16 mouse cellular contexts compared by ENCODE assay signal in genomic region chr3:88213019-88213418, GRCm38 (mm10). TPM values are rescaled to one million over a fixed set of nuclear protein-coding genes. Genes with fewer than 3 reads are reported as not detected.
DNase-seq lines count a peak whose midpoint lies in the region; ATAC-seq and TF ChIP-seq lines count a peak whose summit lies in the region.
"Had no signal": no experiment of that assay in that cellular context is flagged by ENCODE, and none has a peak within 500 bp of the region (broad histone marks: within the 10 kb centered on the region; RNA-seq: fewer than 3 reads in every experiment).

No protein-coding gene starts in this region.

- no peak for TF ChIP-seq EP300 in liver, postnatal 0 days (IDR thresholded peaks at IDR 0.05; ENCODE audit: low read depth)
- TF ChIP-seq EP300 in heart, adult 2 months (IDR thresholded peaks at IDR 0.05; ENCODE audit: insufficient read depth, low read depth, low read length) = no peak

- H3K4me3 ChIP-seq in liver, postnatal 0 days (ENCODE audit: low read depth, low read length) = no peak overlapping the region
- H3K4me3 ChIP-seq in forebrain, embryonic 16.5 days (replicated peaks; ENCODE audit: low read length) = peak overlapping the region; percentile 84
- no peak overlapping the region for H3K4me3 ChIP-seq in olfactory bulb, adult 2 months (ENCODE audit: insufficient read depth, low read depth, low read length)
- no peak overlapping the region for H3K4me3 ChIP-seq in heart, adult 2 months
- H3K4me3 ChIP-seq: liver, embryonic 15.5 days; megakaryocyte, embryonic 14.5 days had no signal

- H3K9me3 ChIP-seq in liver, postnatal 0 days (ENCODE audit: low read length) = no peaks in the 10 kb centered on the region
- H3K9me3 ChIP-seq in forebrain, embryonic 16.5 days (ENCODE audit: control insufficient read depth, low read length) = no peaks in the 10 kb centered on the region
- H3K9me3 ChIP-seq: liver, embryonic 15.5 days had no signal

- peak; percentile 23 for DNase-seq in liver
- DNase-seq in liver, postnatal 0 days = no peak
- no peak for DNase-seq in heart, postnatal 25 days (ENCODE audit: low spot score)
- DNase-seq in layer of hippocampus, adult 9-11 months = no peak
- no peak for DNase-seq in heart, adult 2 months
- DNase-seq: adrenal gland, postnatal 25 days; cerebellum, adult 9-10 months; gastrocnemius, postnatal 10 days had no signal

- intact Hi-C loops in heart, postnatal 25 days (cut with DNase I) = no loop called here
- intact Hi-C loops in heart, adult 2 months (cut with DNase I) = no loop called here

- peaks cover 93% of the 10 kb centered on the region for H3K27me3 ChIP-seq in liver, postnatal 0 days (ENCODE audit: insufficient read depth, low read length)
- H3K27me3 ChIP-seq in forebrain, embryonic 16.5 days (replicated peaks; ENCODE audit: control insufficient read depth, insufficient read depth, low read length) = no peaks in the 10 kb centered on the region
- H3K27me3 ChIP-seq in heart, adult 2 months (ENCODE audit: control insufficient read depth, insufficient read depth, low read length) = peaks cover 28% of the 10 kb centered on the region

- H3K36me3 ChIP-seq in liver, postnatal 0 days (replicated peaks; ENCODE audit: insufficient read depth, low read length) = no peaks in the 10 kb centered on the region
- peaks cover 3% of the 10 kb centered on the region; the same call in 1 of the 2 replicates for H3K36me3 ChIP-seq in forebrain, embryonic 16.5 days (ENCODE audit: control insufficient read depth, insufficient read depth)
- no peaks in the 10 kb centered on the region for H3K36me3 ChIP-seq in heart, adult 2 months (ENCODE audit: control insufficient read depth, insufficient read depth, low read length)
- H3K36me3 ChIP-seq: liver, embryonic 15.5 days had no signal

- H3K4me2 ChIP-seq in liver, postnatal 0 days (ENCODE audit: low read depth, low read length) = no peak overlapping the region
- H3K4me2 ChIP-seq in forebrain, embryonic 16.5 days (ENCODE audit: low read length) = peak overlapping the region; percentile 67
- H3K4me2 ChIP-seq: liver, embryonic 15.5 days had no signal

- H3K27ac ChIP-seq in liver, postnatal 0 days (ENCODE audit: low read depth) = no peak overlapping the region
- peak overlapping the region; percentile 100 for H3K27ac ChIP-seq in forebrain, embryonic 16.5 days (ENCODE audit: low read length)
- 0 out of 2 replicates have a peak overlapping the region, but pooled peaks have one; percentile 15 for H3K27ac ChIP-seq in olfactory bulb, adult 2 months (ENCODE audit: insufficient read depth, low read depth, low read length)
- no peak overlapping the region for H3K27ac ChIP-seq in heart, adult 2 months
- H3K27ac ChIP-seq: liver, embryonic 15.5 days had no signal

- no peak for ATAC-seq in liver, postnatal 0 days
- ATAC-seq in forebrain, embryonic 16.5 days = no peak
- ATAC-seq in megakaryocyte-erythroid progenitor cell, adult 5-6 weeks (replicated peaks; ENCODE audit: low FRiP score, low TSS enrichment, poor library complexity, severe bottlenecking) = peak; percentile 52
- ATAC-seq: intestine, postnatal 0 days had no signal

- 0% methylated on average over 2 of the region's 2 CpGs for WGBS in liver, postnatal 0 days (ENCODE audit: insufficient replicate concordance)
- 18% methylated on average over 2 of the region's 2 CpGs for WGBS in forebrain, embryonic 16.5 days
- 50% methylated on average over 2 of the region's 2 CpGs for WGBS in olfactory bulb, adult 2 months
- WGBS in heart, adult 2 months = 9% methylated on average over 2 of the region's 2 CpGs

- no peak for TF ChIP-seq CTCF in liver, postnatal 0 days (IDR thresholded peaks at IDR 0.05; ENCODE audit: low read depth)
- no peak for TF ChIP-seq CTCF in olfactory bulb, adult 2 months (IDR thresholded peaks at IDR 0.05; ENCODE audit: insufficient read depth, low read depth, low read length)
- TF ChIP-seq CTCF in heart, adult 2 months (IDR thresholded peaks at IDR 0.05) = no peak

- peaks cover 8% of the 10 kb centered on the region for H3K4me1 ChIP-seq in liver, postnatal 0 days (ENCODE audit: insufficient read depth)
- H3K4me1 ChIP-seq in forebrain, embryonic 16.5 days (replicated peaks; ENCODE audit: control insufficient read depth, insufficient read depth, low read length) = peaks cover 31% of the 10 kb centered on the region
- peaks cover 34% of the 10 kb centered on the region for H3K4me1 ChIP-seq in olfactory bulb, adult 2 months (ENCODE audit: control insufficient read depth, insufficient read depth, low read length)
- H3K4me1 ChIP-seq in heart, adult 2 months (ENCODE audit: control insufficient read depth, insufficient read depth, low read length) = no peaks in the 10 kb centered on the region; the same call in 1 of the 2 replicates

- no peak overlapping the region for H3K9ac ChIP-seq in liver, postnatal 0 days (replicated peaks)
- peak overlapping the region; percentile 82 for H3K9ac ChIP-seq in forebrain, embryonic 16.5 days (replicated peaks; ENCODE audit: low read depth, low read length)
- no peak overlapping the region for H3K9ac ChIP-seq in heart, adult 2 months (ENCODE audit: low read depth, low read length)
- H3K9ac ChIP-seq: liver, embryonic 15.5 days had no signal

- TF ChIP-seq POLR2A in olfactory bulb, adult 2 months (IDR thresholded peaks at IDR 0.05; ENCODE audit: insufficient read depth, low read depth, low read length) = no peak
- no peak for TF ChIP-seq POLR2A in heart, adult 2 months (IDR thresholded peaks at IDR 0.05; ENCODE audit: insufficient read depth, low read depth, low read length)

- H3K79me2 ChIP-seq in heart, adult 2 months (replicated peaks; ENCODE audit: control insufficient read depth, insufficient read depth, low read length) = no peaks in the 10 kb centered on the region

RNA-seq across cellular contexts. Expression of gene Rhbg, which starts 41.5 kb away (rescaled TPM):
- 6.5 and 7.0 TPM in 2 replicates for polyA plus RNA-seq in liver, postnatal 0 days (2015; fragmentation: Nextera tagmentation; extraction: Ambion mirVana)
- polyA plus RNA-seq in forebrain, embryonic 16.5 days (2015; fragmentation: Nextera tagmentation; extraction: Ambion mirVana) = not detected in 2 replicates
- total RNA-seq in megakaryocyte-erythroid progenitor cell, adult 5-6 weeks (2014; fragmentation: Nextera tagmentation) = not detected in 2 replicates
- total RNA-seq in megakaryocyte-erythroid progenitor cell, adult 5-6 weeks (2017) = not detected in 2 replicates
- not detected in 2 replicates for polyA plus RNA-seq in olfactory bulb, adult 2 months (2012; ENCODE audit: insufficient read depth, insufficient read length, low replicate concordance, missing spikeins)
- not detected for total RNA-seq in heart, postnatal 25 days (2021)
- total RNA-seq in heart, adult 2 months (2021) = not detected
- 0.20 TPM in 1 of 2 replicates, not detected in the other for polyA plus RNA-seq in heart, adult 2 months (2012; rRNA removed)
- total RNA-seq: gastrocnemius, postnatal 10 days; layer of hippocampus, postnatal 14 days had no signal
- polyA plus RNA-seq: heart, embryonic 14.5 days had no signal

Comparison
In these comparisons a context has a peak if more than half of its experiments do, and no peak if none do; other contexts are left out.
1. H3K27ac ChIP-seq: peak in forebrain, embryonic 16.5 days (single experiment) and olfactory bulb, adult 2 months (single experiment); none in liver, postnatal 0 days (single experiment) and heart, adult 2 months (single experiment).